Mouse (Mus musculus): ENCODE measurements around the gene Thbs4. TPM values are rescaled to one million over a fixed set of nuclear protein-coding genes. Genes with fewer than 3 reads are reported as not detected.

Gene Thbs4
- polyA plus RNA-seq, 1 experiment from 2014 or later, result 28.6 TPM

DNA sequence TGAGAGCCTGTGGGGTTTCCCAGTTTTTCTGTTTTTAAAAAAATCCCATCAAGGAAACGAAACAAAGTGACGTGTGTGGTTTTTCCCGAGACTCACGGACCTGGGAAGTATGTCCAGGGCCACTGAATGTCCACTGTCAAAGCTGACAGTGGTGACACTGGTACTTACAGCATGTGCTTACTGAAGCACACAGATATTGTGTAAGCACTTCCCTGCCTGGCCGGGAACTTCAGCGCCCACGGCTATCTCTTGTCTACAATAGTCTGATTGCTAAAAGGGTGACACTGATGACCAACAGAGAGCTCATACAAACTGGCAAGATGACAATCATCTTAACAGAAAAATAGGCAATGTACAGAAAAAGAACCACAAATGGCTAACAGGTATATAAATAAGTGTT lies 3.1 kb downstream of the Thbs4 start:
- H3K27ac ChIP-seq, result no peak overlapping the region
- H3K9me3 ChIP-seq (replicated peaks), result no peaks in the 10 kb centered on the region
- H3K27me3 ChIP-seq, result peaks cover 17% of the 10 kb centered on the region
- H3K9ac ChIP-seq, result no peak overlapping the region
- peaks cover 8% of the 10 kb centered on the region for H3K4me1 ChIP-seq (replicated peaks)
- no peak overlapping the region for H3K4me2 ChIP-seq
- no peak overlapping the region for H3K4me3 ChIP-seq
- WGBS, result 45% methylated on average over 7 of the region's 7 CpGs
- no peaks in the 10 kb centered on the region for H3K36me3 ChIP-seq
- no peak for ATAC-seq (replicated peaks; ENCODE audit: insufficient number of reproducible peaks, insufficient read depth, low FRiP score, low read depth)

DNA sequence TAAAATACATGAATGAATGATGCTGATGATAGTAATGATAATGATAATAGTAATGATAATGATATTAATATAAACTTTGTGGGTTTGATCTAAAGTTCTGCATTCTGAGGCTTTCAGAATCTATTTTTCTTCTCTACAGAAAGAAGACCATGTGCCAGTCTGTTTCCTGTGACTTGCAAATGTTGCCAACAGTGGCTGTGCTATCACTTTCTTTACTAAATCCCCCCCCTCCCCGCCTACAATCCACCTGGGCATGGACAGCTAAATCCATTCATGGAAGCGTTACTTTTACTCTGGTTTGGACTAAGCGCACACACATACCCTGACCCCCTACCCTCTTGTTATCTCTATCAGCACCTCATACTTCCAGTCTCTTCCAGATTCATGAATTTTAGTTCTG lies 10.3 kb downstream of the Thbs4 start:
- ATAC-seq (replicated peaks; ENCODE audit: insufficient number of reproducible peaks, insufficient read depth, low FRiP score, low read depth), result no peak
- H3K4me2 ChIP-seq, result no peak overlapping the region
- 83% methylated on average over 3 of the region's 3 CpGs for WGBS
- H3K27ac ChIP-seq, result no peak overlapping the region
- H3K36me3 ChIP-seq, result no peaks in the 10 kb centered on the region
- no peaks in the 10 kb centered on the region for H3K27me3 ChIP-seq
- H3K4me1 ChIP-seq (replicated peaks), result peaks cover 5% of the 10 kb centered on the region; the same call in 1 of the 2 replicates
- no peak overlapping the region for H3K4me3 ChIP-seq
- no peaks in the 10 kb centered on the region for H3K9me3 ChIP-seq (replicated peaks)
- H3K9ac ChIP-seq, result no peak overlapping the region

DNA sequence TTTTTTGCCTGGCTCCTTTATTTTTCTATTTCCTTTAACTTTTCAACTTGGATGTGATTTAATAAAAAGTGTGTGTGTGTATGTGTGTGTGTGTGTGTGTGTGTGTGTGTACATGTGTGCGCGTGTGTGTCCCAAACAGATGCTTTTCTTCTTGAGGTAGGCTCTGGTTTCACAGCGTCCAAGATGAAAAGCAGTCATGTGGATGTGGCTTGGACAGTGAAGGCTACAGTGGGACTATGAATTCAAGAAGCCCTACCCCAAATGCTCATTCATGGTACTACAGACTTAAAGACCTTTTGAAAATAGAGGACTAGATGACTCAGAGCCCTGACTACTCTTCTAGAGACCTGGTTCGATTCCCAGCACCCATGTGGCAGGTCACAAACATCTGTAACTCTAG lies 11.1 kb downstream of the Thbs4 start:
- peaks cover 5% of the 10 kb centered on the region; the same call in 1 of the 2 replicates for H3K4me1 ChIP-seq (replicated peaks)
- no peak overlapping the region for H3K4me3 ChIP-seq
- H3K9me3 ChIP-seq (replicated peaks), result no peaks in the 10 kb centered on the region
- H3K36me3 ChIP-seq, result no peaks in the 10 kb centered on the region
- WGBS, result 89% methylated on average over 4 of the region's 4 CpGs
- H3K27ac ChIP-seq, result no peak overlapping the region
- no peak overlapping the region for H3K9ac ChIP-seq
- ATAC-seq (replicated peaks; ENCODE audit: insufficient number of reproducible peaks, insufficient read depth, low FRiP score, low read depth), result no peak
- no peak overlapping the region for H3K4me2 ChIP-seq
- H3K27me3 ChIP-seq, result no peaks in the 10 kb centered on the region

DNA sequence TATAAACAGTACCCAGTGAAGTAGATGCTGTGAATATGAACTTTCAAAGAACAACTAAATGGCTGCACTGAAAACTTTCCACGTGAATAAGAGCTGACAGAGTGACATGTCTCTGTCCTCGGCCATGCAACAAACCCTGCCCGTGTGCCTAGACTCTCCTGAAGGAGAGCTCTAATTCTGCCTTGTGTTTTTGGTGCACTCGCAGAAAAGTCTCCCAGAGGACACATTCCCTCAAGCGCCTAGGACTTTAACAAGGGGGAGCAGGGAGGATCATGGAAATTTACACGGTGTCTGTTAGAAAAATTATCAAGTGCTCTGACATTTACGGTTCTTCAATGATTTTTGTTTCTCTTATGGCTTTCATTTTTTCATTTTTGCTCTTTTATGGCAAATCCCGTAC lies 13.7 kb downstream of the Thbs4 start:
- Histone ChIP-seq H3K9me3 (replicated peaks) (no peaks in the 10 kb centered on the region), H3K4me2 (no peak overlapping the region), H3K4me3 (no peak overlapping the region), H3K27ac (no peak overlapping the region), H3K36me3 (no peaks in the 10 kb centered on the region), H3K9ac (no peak overlapping the region), H3K27me3 (no peaks in the 10 kb centered on the region), H3K4me1 (replicated peaks) (peaks cover 6% of the 10 kb centered on the region; the same call in 1 of the 2 replicates)
- WGBS, result 73% methylated on average over 8 of the region's 8 CpGs
- ATAC-seq (replicated peaks; ENCODE audit: insufficient number of reproducible peaks, insufficient read depth, low FRiP score, low read depth), result no peak

DNA sequence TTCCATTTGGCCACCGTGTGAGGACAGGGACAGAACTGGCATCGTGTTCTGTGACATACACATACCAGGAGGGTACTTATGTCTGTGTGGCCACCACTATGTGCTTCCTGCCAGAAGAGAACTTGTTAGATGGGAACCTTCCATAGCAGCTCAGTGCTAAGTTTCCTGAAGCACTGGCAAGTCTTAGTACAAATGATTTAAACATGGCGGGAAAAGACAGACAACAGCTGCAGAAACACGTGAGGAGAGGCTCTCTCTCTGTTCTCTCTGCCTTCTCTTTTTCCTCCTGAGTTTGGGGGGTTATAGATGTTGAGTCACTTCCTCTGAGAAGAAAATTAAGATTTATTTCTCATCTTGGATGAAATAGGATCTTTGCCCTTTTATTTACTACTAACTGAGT lies 14.5 kb downstream of the Thbs4 start:
- Histone ChIP-seq H3K4me3 (no peak overlapping the region), H3K27me3 (no peaks in the 10 kb centered on the region), H3K36me3 (no peaks in the 10 kb centered on the region), H3K4me1 (replicated peaks) (peaks cover 7% of the 10 kb centered on the region; the same call in 1 of the 2 replicates), H3K9ac (no peak overlapping the region), H3K9me3 (replicated peaks) (no peaks in the 10 kb centered on the region), H3K4me2 (no peak overlapping the region), H3K27ac (no peak overlapping the region)
- no peak for ATAC-seq (replicated peaks; ENCODE audit: insufficient number of reproducible peaks, insufficient read depth, low FRiP score, low read depth)
- 70% methylated on average over 4 of the region's 4 CpGs for WGBS

DNA sequence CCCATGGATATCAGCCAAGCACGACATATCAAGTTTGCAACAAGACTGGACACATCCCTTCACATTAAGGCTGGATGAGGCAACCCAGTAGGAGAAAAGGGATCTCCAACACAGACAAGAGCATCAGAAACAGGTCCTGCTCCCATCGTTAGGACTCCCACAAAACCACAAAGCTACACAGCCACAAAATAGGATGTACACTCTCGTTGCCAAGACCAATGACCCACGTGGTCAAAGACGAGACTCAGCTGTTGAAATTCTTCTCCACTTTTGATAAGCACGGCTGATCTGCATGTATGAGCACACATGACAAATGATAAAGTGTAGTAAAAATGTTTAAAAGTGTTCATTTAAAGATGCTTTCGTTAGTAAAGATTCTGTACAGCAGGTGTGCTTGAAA lies 16.0 kb downstream of the Thbs4 start:
- 61% methylated on average over 7 of the region's 7 CpGs for WGBS

DNA sequence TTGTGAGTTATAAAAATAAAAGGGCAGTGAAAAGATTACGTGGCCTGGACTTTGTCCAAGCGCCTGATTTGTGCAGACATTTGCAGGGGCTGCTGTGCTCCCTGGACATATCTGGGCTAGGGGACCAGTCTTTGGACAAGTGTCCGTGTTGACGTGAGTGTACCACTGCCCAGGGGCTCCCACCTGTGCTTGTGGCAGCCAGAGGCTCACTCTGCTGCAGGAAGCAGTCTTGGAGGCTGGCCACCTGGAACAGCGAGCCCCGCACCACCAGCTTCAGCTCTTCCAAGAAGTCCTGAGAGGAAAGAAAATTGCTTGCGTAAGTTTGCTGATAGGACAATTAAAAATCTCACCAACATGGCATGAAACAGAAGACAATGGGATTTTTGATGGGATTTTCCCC lies 18.7 kb downstream of the Thbs4 start:
- Histone ChIP-seq H3K9me3 (replicated peaks) (no peaks in the 10 kb centered on the region), H3K27me3 (no peaks in the 10 kb centered on the region), H3K4me1 (replicated peaks) (0 out of 2 replicates have a peak, but pooled peaks cover 2% of the 10 kb centered on the region), H3K9ac (no peak overlapping the region), H3K4me3 (no peak overlapping the region), H3K4me2 (no peak overlapping the region), H3K27ac (no peak overlapping the region), H3K36me3 (no peaks in the 10 kb centered on the region)
- WGBS, result 66% methylated on average over 7 of the region's 7 CpGs
- ATAC-seq (replicated peaks; ENCODE audit: insufficient number of reproducible peaks, insufficient read depth, low FRiP score, low read depth), result no peak

More for the DNA sequence above, 16.0 kb downstream of the Thbs4 start:
- no peaks in the 10 kb centered on the region for H3K27me3 ChIP-seq
- H3K36me3 ChIP-seq, result no peaks in the 10 kb centered on the region
- H3K9ac ChIP-seq, result no peak overlapping the region
- no peaks in the 10 kb centered on the region for H3K9me3 ChIP-seq (replicated peaks)
- ATAC-seq (replicated peaks; ENCODE audit: insufficient number of reproducible peaks, insufficient read depth, low FRiP score, low read depth), result no peak
- H3K4me1 ChIP-seq (replicated peaks), result peaks cover 7% of the 10 kb centered on the region; the same call in 1 of the 2 replicates
- no peak overlapping the region for H3K4me2 ChIP-seq
- H3K27ac ChIP-seq, result no peak overlapping the region
- no peak overlapping the region for H3K4me3 ChIP-seq

DNA sequence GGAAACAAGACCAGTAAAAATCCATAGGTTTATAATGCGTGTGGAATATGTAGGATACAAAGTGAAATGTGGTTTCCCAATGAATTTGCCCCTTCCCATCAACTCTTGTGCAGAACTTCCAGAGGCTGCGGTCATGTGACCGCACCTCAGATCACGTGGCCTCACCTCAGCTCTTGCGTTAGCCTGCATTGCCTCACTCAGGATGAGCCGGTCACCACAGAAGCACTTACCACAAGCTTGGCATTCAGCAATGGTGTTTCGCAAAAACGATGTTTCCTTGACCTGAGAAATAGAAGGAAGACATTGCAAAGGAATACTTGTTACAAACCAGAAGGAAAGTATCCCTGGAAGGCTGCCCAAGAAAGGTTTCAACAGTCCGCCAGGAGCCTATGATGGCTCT lies 19.7 kb downstream of the Thbs4 start:
- Histone ChIP-seq H3K27me3 (no peaks in the 10 kb centered on the region), H3K36me3 (no peaks in the 10 kb centered on the region), H3K9me3 (replicated peaks) (no peaks in the 10 kb centered on the region), H3K27ac (no peak overlapping the region), H3K4me2 (no peak overlapping the region), H3K9ac (no peak overlapping the region), H3K4me3 (no peak overlapping the region), H3K4me1 (replicated peaks) (0 out of 2 replicates have a peak, but pooled peaks cover 2% of the 10 kb centered on the region)
- 90% methylated on average over 9 of the region's 9 CpGs for WGBS
- no peak for ATAC-seq (replicated peaks; ENCODE audit: insufficient number of reproducible peaks, insufficient read depth, low FRiP score, low read depth)

DNA sequence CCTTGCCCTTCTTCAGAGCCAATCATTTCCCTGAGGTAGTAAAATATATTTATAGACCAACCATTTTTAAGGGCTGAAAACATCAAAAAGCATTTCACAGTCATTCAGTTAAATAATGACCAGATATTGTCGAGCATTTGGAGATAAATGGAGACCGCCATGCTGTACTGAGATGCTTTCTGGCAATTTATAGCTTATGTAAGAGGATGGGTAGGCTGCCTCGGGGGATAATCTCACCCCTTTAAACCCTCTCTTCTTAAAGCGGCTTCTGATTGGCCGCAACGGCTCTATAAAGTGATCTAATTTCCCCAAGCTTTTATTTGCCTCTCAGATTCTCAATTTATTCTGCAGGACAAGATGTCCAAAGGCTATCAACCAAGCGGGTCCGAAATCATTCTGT lies 22.1 kb downstream of the Thbs4 start:
- Histone ChIP-seq H3K27ac (no peak overlapping the region), H3K36me3 (no peaks in the 10 kb centered on the region), H3K9me3 (replicated peaks) (no peaks in the 10 kb centered on the region), H3K27me3 (no peaks in the 10 kb centered on the region), H3K4me1 (replicated peaks) (0 out of 2 replicates have a peak, but pooled peaks cover 2% of the 10 kb centered on the region), H3K4me2 (no peak overlapping the region), H3K4me3 (no peak overlapping the region), H3K9ac (no peak overlapping the region)
- no peak for ATAC-seq (replicated peaks; ENCODE audit: insufficient number of reproducible peaks, insufficient read depth, low FRiP score, low read depth)
- WGBS, result 87% methylated on average over 8 of the region's 8 CpGs

DNA sequence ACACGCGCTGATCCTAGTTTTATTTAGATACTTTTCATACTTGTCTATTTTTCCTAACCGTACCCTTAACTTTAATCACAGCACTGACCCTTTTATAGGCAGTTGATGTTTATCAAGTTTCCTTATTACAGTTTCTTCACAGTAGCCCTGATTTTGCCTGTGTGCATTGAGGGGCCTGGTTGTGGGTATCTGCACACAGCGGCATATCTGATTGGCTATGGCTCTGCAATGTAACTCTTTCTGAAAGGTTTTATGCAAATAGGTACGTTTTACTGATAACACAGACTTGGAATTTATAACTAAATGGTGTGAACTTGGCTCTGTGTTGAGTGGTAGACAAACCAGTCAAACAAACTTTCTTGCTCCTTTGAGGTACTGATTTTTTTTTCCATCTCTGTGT lies 23.1 kb downstream of the Thbs4 start:
- H3K27me3 ChIP-seq, result no peaks in the 10 kb centered on the region
- no peaks in the 10 kb centered on the region for H3K9me3 ChIP-seq (replicated peaks)
- no peak overlapping the region for H3K4me3 ChIP-seq
- no peak overlapping the region for H3K4me2 ChIP-seq
- H3K27ac ChIP-seq, result no peak overlapping the region
- no peaks in the 10 kb centered on the region for H3K36me3 ChIP-seq
- no peak overlapping the region for H3K9ac ChIP-seq
- 0 out of 2 replicates have a peak, but pooled peaks cover 2% of the 10 kb centered on the region for H3K4me1 ChIP-seq (replicated peaks)
- WGBS, result 80% methylated on average over 5 of the region's 5 CpGs
- no peak for ATAC-seq (replicated peaks; ENCODE audit: insufficient number of reproducible peaks, insufficient read depth, low FRiP score, low read depth)

DNA sequence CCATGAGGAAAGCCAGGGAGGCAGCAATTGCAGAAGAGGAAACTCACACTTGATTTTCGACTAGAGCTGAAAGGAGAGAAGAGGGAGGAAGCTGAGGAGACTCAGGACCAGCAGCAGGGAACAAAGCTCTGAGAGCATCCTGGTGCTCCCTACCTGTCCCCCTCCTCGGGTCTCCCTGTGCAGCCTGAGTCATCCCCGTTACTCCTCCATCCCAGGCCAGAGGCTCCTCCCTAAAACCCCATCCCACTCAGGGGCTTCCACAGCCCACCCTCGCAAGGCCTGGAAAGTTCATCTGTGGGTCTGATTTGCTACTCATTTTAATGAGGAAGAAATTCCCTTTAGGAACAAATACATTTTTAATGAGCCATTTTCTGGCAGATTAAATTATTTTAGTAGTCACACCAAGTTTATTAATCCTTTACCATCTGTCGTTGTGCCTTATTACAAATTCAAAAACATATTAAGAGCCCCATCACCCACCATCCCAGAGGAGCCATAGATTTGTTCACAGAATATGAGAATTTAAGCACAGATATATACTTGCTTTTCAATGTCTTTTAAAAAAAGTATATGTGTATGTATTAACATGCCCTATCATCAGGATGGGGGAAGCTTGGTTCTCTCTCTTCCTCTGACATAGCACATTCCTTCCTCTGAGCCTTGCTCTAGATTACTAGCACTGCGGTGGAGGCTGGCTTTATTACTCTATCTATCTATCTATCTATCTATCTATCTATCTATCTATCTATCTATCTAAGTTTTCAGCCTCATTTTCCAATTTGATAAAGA lies 29.0 kb downstream of the Thbs4 start:
- Histone ChIP-seq H3K36me3 (no peaks in the 10 kb centered on the region), H3K4me1 (replicated peaks) (no peaks in the 10 kb centered on the region), H3K27ac (no peak overlapping the region), H3K27me3 (0 out of 2 replicates have a peak, but pooled peaks cover 3% of the 10 kb centered on the region), H3K9ac (no peak overlapping the region), H3K4me2 (no peak overlapping the region), H3K4me3 (no peak overlapping the region), H3K9me3 (replicated peaks) (no peaks in the 10 kb centered on the region)
- WGBS, result 78% methylated on average over 6 of the region's 6 CpGs
- ATAC-seq (replicated peaks; ENCODE audit: insufficient number of reproducible peaks, insufficient read depth, low FRiP score, low read depth), result no peak

DNA sequence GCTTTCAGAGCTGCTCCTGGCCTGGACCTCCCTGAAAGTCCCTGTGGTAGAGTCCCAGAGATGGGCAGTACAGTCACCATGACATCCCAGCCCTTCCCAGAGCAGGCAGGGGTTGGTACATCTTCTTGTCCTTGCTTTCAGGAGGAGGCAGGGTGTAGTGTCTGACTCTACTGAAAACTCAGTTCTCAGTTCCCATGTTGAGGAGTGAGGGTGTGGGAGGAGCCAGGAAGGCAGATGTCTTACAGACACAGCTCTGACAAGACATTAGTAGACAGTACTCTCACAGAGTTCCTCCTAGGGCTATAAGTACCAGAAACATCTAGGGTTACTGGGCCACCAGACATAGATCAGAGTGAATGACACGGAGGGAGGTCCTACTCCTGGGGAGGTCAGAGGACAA lies 32.3 kb downstream of the Thbs4 start:
- H3K4me1 ChIP-seq (replicated peaks), result peaks cover 24% of the 10 kb centered on the region
- no peak overlapping the region for H3K9ac ChIP-seq
- H3K4me2 ChIP-seq, result no peak overlapping the region
- 0 out of 2 replicates have a peak, but pooled peaks cover 3% of the 10 kb centered on the region for H3K27me3 ChIP-seq
- ATAC-seq (replicated peaks; ENCODE audit: insufficient number of reproducible peaks, insufficient read depth, low FRiP score, low read depth), result no peak
- no peak overlapping the region for H3K4me3 ChIP-seq
- no peaks in the 10 kb centered on the region for H3K9me3 ChIP-seq (replicated peaks)
- no peak overlapping the region for H3K27ac ChIP-seq
- WGBS, result 74% methylated on average over 1 of the region's 1 CpGs
- H3K36me3 ChIP-seq, result no peaks in the 10 kb centered on the region
